Mouse (Mus musculus): ENCODE measurements around the gene Rras2. TPM values are rescaled to one million over a fixed set of nuclear protein-coding genes. Genes with fewer than 3 reads are reported as not detected.

Gene Rras2
- polyA plus RNA-seq, 1 experiment from 2014 or later, result 18.6 TPM

DNA sequence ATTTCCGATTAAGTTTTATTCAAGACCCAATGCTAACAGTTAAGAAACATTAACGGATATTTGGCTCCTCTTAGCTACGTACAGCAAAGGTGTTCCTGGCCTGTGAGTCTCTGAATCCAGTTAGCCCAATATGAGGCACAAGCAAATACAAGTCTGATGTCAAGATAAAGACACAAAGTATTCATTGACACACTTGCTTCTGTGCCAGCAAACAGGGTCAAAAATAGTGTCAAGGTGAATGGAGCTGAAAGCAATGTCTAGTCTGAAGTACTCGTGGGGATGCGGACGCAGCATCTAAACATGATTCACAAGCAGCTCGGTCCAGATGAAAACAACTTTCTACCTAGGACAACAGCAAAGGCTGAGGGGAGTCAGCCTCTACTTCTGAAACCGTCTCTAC lies 11.7 kb downstream of the Rras2 start:
- no peak overlapping the region for H3K27ac ChIP-seq
- H3K27me3 ChIP-seq, result no peaks in the 10 kb centered on the region
- WGBS, result 91% methylated on average over 8 of the region's 8 CpGs
- no peaks in the 10 kb centered on the region for H3K9me3 ChIP-seq
- H3K36me3 ChIP-seq, result no peaks in the 10 kb centered on the region
- no peak for ATAC-seq
- H3K4me1 ChIP-seq (replicated peaks), result no peaks in the 10 kb centered on the region
- no peak overlapping the region for H3K9ac ChIP-seq (replicated peaks)
- H3K4me3 ChIP-seq (replicated peaks), result no peak overlapping the region
- H3K4me2 ChIP-seq (replicated peaks), result no peak overlapping the region

DNA sequence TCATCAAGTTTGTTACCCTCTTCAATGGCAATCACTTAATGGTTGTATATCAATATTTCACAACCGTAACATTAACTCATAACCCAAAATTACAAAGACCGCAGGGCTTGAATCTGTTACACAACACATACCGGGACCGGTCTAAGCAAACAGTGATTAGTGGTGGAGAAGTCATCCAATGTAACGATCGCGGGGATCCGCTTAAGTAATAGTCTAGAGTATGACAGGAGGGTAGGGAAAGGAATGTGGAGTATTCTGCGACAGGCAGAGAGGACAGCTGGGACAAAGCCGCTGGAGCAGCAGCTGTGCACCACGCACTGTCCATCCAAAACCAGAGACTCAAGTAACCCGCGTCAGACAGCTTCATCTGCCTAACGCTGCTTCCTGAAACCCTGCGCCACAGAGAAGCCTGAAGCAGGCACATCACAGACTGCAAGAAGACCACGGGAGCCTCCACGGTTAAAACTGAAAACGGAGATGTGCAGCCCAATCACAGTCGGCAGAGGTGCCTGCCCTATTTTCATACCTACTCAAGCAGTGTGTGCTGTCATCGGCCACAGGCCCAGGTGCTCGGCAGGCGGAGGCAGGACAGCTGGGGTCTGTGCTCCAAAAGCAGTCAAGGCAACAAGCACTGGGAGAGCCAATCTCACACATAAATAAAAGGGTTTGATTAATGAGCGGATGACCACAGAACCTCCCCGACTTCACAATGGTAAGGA lies 13.8 kb downstream of the Rras2 start:
- no peak overlapping the region for H3K4me3 ChIP-seq (replicated peaks)
- H3K4me2 ChIP-seq (replicated peaks), result no peak overlapping the region
- whole genome bisulfite sequencing, result 93% methylated on average over 24 of the region's 24 CpGs
- no peak overlapping the region for H3K9ac ChIP-seq (replicated peaks)
- H3K4me1 ChIP-seq (replicated peaks), result no peaks in the 10 kb centered on the region
- no peaks in the 10 kb centered on the region for H3K27me3 ChIP-seq
- H3K36me3 ChIP-seq, result no peaks in the 10 kb centered on the region
- H3K27ac ChIP-seq, result no peak overlapping the region
- no peak for ATAC-seq
- no peaks in the 10 kb centered on the region for H3K9me3 ChIP-seq

DNA sequence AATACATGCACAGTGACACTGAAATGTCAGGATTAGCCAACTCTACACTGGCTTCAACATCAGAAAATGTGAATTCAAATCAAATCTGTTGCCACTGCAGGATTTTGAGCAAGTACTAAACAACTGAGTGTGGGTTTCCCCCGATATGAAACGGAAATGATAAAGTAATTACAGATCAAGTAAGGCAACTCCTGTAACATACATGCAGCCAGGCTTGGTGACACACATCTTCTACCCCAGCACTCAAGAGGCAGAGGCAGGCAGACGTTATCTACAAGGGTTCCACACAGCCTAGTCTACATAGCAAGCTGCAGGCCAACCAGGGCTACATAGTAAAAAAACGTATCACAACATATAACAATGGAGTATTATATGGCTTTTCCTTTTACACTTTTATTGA lies 14.4 kb downstream of the Rras2 start:
- Histone ChIP-seq H3K4me1 (replicated peaks) (no peaks in the 10 kb centered on the region), H3K4me3 (replicated peaks) (no peak overlapping the region), H3K27ac (no peak overlapping the region), H3K9me3 (no peaks in the 10 kb centered on the region), H3K27me3 (no peaks in the 10 kb centered on the region), H3K9ac (replicated peaks) (no peak overlapping the region), H3K36me3 (no peaks in the 10 kb centered on the region), H3K4me2 (replicated peaks) (no peak overlapping the region)
- ATAC-seq, result no peak
- 90% methylated on average over 4 of the region's 4 CpGs for WGBS

- no peak overlapping the region for H3K4me2 ChIP-seq (replicated peaks)
- no peaks in the 10 kb centered on the region for H3K9me3 ChIP-seq
- no peak overlapping the region for H3K9ac ChIP-seq (replicated peaks)
- H3K27ac ChIP-seq, result no peak overlapping the region
- 29% methylated on average over 4 of the region's 4 CpGs for WGBS
- H3K36me3 ChIP-seq, result no peaks in the 10 kb centered on the region
- no peaks in the 10 kb centered on the region for H3K27me3 ChIP-seq
- no peaks in the 10 kb centered on the region for H3K4me1 ChIP-seq (replicated peaks)
- no peak overlapping the region for H3K4me3 ChIP-seq (replicated peaks)
- ATAC-seq, result no peak
Measured at GRCm38 (mm10) chr7:114102609-114103008, 15.0 kb downstream of the Rras2 start.

DNA sequence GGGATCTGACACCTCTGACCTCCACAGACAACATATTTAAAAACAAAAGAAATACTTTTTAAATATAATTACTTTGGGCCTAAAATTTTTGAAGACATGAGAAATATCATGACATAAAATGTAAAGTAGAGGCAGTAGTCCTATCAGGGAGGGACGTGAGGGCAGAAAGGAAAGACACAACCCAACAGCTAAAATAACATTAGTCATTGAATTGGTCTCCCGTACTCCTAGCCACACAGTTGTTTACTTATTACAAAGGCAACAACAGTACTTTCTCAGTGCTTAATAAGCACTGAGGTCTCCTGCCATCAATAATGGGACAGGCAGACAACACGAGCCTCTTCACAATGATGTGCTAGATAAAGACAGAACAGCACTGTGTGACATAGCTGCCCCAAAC lies 16.2 kb downstream of the Rras2 start:
- WGBS, result 73% methylated on average over 3 of the region's 3 CpGs
- Histone ChIP-seq H3K9ac (replicated peaks) (no peak overlapping the region), H3K4me1 (replicated peaks) (no peaks in the 10 kb centered on the region), H3K9me3 (no peaks in the 10 kb centered on the region), H3K27ac (no peak overlapping the region), H3K4me3 (replicated peaks) (no peak overlapping the region), H3K27me3 (no peaks in the 10 kb centered on the region), H3K4me2 (replicated peaks) (no peak overlapping the region), H3K36me3 (no peaks in the 10 kb centered on the region)
- no peak for ATAC-seq

DNA sequence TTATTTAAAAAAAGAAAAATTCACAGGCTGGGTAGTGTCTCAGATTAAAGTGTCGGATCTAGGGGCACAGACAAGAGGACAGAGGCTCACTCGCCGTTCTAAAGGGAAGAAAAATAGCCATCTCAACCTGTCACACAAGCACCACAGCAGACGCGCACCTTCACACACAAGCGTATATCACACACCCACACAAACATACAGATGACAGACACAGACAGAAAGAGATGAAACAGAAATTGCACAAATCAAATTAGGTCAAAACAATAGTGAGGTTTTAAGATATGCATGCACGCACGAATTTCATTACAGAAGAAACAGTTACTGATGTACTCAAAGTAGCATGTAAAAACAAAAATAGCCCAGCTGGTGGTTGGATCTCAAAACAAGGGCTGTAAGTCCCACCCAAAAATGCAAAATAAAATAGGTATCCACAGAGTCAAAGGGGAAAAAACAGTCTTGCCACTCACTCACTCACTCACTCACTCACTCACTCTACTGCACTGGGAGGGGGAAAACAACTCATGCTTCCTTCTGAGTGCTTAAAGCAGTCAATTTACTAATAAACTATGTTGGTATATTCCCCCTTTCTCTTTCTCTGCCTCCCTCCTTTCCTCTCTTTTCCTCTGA lies 23.9 kb downstream of the Rras2 start:
- no peak overlapping the region for H3K27ac ChIP-seq
- WGBS, result 76% methylated on average over 8 of the region's 8 CpGs
- H3K4me3 ChIP-seq (replicated peaks), result no peak overlapping the region
- no peak overlapping the region for H3K9ac ChIP-seq (replicated peaks)
- no peak overlapping the region for H3K4me2 ChIP-seq (replicated peaks)
- H3K9me3 ChIP-seq, result no peaks in the 10 kb centered on the region
- no peaks in the 10 kb centered on the region for H3K27me3 ChIP-seq
- ATAC-seq, result no peak
- H3K36me3 ChIP-seq, result no peaks in the 10 kb centered on the region
- H3K4me1 ChIP-seq (replicated peaks), result 0 out of 2 replicates have a peak, but pooled peaks cover 4% of the 10 kb centered on the region

DNA sequence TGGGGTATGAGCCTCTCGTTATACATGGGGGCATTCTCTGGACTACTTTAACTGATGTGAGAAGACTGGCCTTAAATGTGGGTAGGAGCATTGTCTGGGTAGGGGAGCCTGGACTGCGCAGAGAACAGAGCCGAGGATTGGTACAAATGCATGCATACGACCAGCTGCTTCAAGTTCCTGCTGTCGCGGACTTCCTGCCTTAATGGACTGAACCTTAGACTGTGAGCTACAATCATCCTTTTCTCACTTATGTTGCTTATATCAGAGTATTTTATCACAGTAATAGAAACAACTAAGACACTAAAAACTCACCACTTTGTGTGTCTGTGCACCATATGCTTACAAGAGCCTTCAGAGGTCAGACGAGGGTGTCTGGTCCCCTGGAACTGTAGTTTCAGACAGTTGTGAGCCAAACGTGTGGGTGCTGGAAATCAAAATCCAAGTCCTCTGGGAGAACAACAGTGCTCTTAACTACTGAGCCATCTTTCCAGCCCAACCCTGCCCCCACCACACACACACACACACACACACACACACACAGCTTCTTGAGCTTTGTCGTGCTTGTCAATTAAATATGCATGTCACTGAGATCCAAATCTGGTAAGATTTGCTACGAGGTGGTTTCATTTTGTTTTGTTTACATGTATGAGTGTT lies 26.6 kb downstream of the Rras2 start:
- Histone ChIP-seq H3K4me1 (replicated peaks) (peaks cover 16% of the 10 kb centered on the region), H3K27me3 (no peaks in the 10 kb centered on the region), H3K9ac (replicated peaks) (no peak overlapping the region), H3K4me2 (replicated peaks) (no peak overlapping the region), H3K27ac (no peak overlapping the region), H3K9me3 (no peaks in the 10 kb centered on the region), H3K4me3 (replicated peaks) (no peak overlapping the region), H3K36me3 (no peaks in the 10 kb centered on the region)
- 73% methylated on average over 10 of the region's 10 CpGs for WGBS
- no peak for ATAC-seq

GRCm38 (mm10) chr7:114090231-114090630 lies 27.4 kb downstream of the Rras2 start:
- Histone ChIP-seq H3K36me3 (no peaks in the 10 kb centered on the region), H3K27me3 (no peaks in the 10 kb centered on the region), H3K4me3 (replicated peaks) (no peak overlapping the region), H3K27ac (no peak overlapping the region), H3K9me3 (no peaks in the 10 kb centered on the region), H3K4me1 (replicated peaks) (peaks cover 16% of the 10 kb centered on the region), H3K4me2 (replicated peaks) (no peak overlapping the region), H3K9ac (replicated peaks) (no peak overlapping the region)
- ATAC-seq, result no peak
- 87% methylated on average over 3 of the region's 3 CpGs for WGBS

- Histone ChIP-seq H3K4me3 (replicated peaks) (no peak overlapping the region), H3K4me2 (replicated peaks) (no peak overlapping the region), H3K36me3 (no peaks in the 10 kb centered on the region), H3K27me3 (no peaks in the 10 kb centered on the region), H3K27ac (no peak overlapping the region), H3K4me1 (replicated peaks) (peaks cover 16% of the 10 kb centered on the region), H3K9me3 (no peaks in the 10 kb centered on the region), H3K9ac (replicated peaks) (no peak overlapping the region)
- 74% methylated on average over 5 of the region's 5 CpGs for WGBS
- no peak for ATAC-seq
Measured at GRCm38 (mm10) chr7:114088918-114089317, 28.7 kb downstream of the Rras2 start.

GRCm38 (mm10) chr7:114087986-114088385 lies 29.6 kb downstream of the Rras2 start:
- Histone ChIP-seq H3K27ac (no peak overlapping the region), H3K27me3 (no peaks in the 10 kb centered on the region), H3K9ac (replicated peaks) (no peak overlapping the region), H3K4me3 (replicated peaks) (no peak overlapping the region), H3K4me1 (replicated peaks) (peaks cover 16% of the 10 kb centered on the region), H3K36me3 (no peaks in the 10 kb centered on the region), H3K4me2 (replicated peaks) (no peak overlapping the region), H3K9me3 (no peaks in the 10 kb centered on the region)
- no peak for ATAC-seq
- WGBS, result 6% methylated on average over 11 of the region's 11 CpGs

GRCm38 (mm10) chr7:114087341-114087740 lies 30.2 kb downstream of the Rras2 start:
- H3K9ac ChIP-seq (replicated peaks), result no peak overlapping the region
- H3K9me3 ChIP-seq, result no peaks in the 10 kb centered on the region
- WGBS, result 37% methylated on average over 6 of the region's 6 CpGs
- H3K4me3 ChIP-seq (replicated peaks), result no peak overlapping the region
- no peak overlapping the region for H3K4me2 ChIP-seq (replicated peaks)
- H3K27ac ChIP-seq, result no peak overlapping the region
- no peaks in the 10 kb centered on the region for H3K36me3 ChIP-seq
- no peaks in the 10 kb centered on the region for H3K27me3 ChIP-seq
- peaks cover 16% of the 10 kb centered on the region for H3K4me1 ChIP-seq (replicated peaks)
- ATAC-seq, result no peak

DNA sequence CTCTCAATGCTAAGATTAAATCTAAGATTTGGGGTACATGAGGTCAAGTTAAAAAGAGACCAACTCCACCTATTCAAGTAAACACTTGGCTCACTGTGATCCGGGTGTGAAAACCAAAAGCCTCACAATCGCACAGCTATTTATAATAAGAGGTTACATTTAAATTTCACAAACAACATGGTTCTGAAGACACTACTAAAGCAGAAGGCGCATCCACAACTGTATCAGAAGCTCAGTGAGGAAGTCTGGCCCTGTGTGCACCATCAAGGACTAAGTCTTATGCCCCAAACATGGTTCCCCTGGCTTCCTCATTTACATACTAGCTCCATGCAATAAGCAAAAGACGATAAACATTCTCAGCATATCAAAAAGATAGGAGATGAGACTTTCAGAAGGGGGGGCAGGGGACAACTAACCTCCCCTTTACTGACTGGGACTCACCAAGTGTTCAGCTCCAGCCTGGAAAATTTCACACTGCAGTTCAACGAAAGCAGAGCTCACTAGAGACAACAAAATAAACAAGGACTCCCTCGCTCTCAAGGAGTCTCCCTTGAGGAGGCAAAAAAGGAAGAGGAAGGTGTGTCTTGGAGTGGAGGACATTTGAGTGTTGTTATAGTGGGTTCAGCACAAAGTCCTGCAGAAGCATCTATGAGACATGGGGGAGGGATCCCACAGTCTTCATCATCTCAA lies 31.4 kb downstream of the Rras2 start:
- Histone ChIP-seq H3K4me2 (replicated peaks) (no peak overlapping the region), H3K9me3 (no peaks in the 10 kb centered on the region), H3K4me3 (replicated peaks) (no peak overlapping the region), H3K36me3 (no peaks in the 10 kb centered on the region), H3K4me1 (replicated peaks) (peaks cover 16% of the 10 kb centered on the region), H3K9ac (replicated peaks) (no peak overlapping the region), H3K27me3 (no peaks in the 10 kb centered on the region), H3K27ac (no peak overlapping the region)
- 83% methylated on average over 6 of the region's 6 CpGs for WGBS
- no peak for ATAC-seq

Data from midbrain, embryonic 13.5 days (tissue).